Mouse (Mus musculus) limb, embryonic 13.5 days (tissue): ENCODE results near the gene Phf21a. TPM values are rescaled to one million over a fixed set of nuclear protein-coding genes. Genes with fewer than 3 reads are reported as not detected.
"Not testable (repeated sequence)": the region's sequence is repeated elsewhere in the genome, so short reads cannot be mapped to it uniquely, and the experiment has no call there.

Experiments used
- ATAC-seq: fragments of 200-750 bp; cut with Nextera tagmentation; 2 replicates; pipeline ENCODE4 v1.8.0; 2017; ENCODE audit warnings: low read depth, moderate number of reproducible peaks, moderate TSS enrichment; ENCODE audit not compliant: low FRiP score
- H3K27ac ChIP-seq: fragments of 300-500 bp; sonication (generic); 2 replicates; pipeline ENCODE4 v1.5.1; 2015; ENCODE audit warnings: inconsistent platforms, mild to moderate bottlenecking, moderate library complexity
- H3K27me3 ChIP-seq: fragments of 300-500 bp; sonication (generic); 2 replicates; pipeline ENCODE4 v1.6.1; 2015; ENCODE audit warnings: mild to moderate bottlenecking, inconsistent platforms
- H3K36me3 ChIP-seq: fragments of 300-500 bp; sonication (generic); 2 replicates; pipeline ENCODE4 v1.6.1; 2015; ENCODE audit warnings: inconsistent platforms, mild to moderate bottlenecking, moderate library complexity
- H3K4me1 ChIP-seq: fragments of 300-500 bp; sonication (generic); 2 replicates; pipeline ENCODE4 v1.6.1; 2015; ENCODE audit warnings: inconsistent platforms
- H3K4me2 ChIP-seq: fragments of 300-500 bp; sonication (generic); replicated peaks from 2 replicates; pipeline ENCODE4 v1.6.1; 2015; ENCODE audit warnings: inconsistent platforms, mild to moderate bottlenecking, moderate library complexity
- H3K4me3 ChIP-seq: fragments of 300-500 bp; sonication (generic); 2 replicates; pipeline ENCODE4 v1.5.1; 2015; ENCODE audit warnings: moderate library complexity, mild to moderate bottlenecking, inconsistent platforms
- H3K9ac ChIP-seq: fragments of 300-500 bp; sonication (generic); 2 replicates; pipeline ENCODE4 v1.6.1; 2015; ENCODE audit warnings: mild to moderate bottlenecking, inconsistent platforms
- H3K9me3 ChIP-seq: fragments of 300-500 bp; sonication (generic); 2 replicates; pipeline ENCODE4 v1.6.1; 2016; ENCODE audit warnings: inconsistent platforms
- WGBS: fragments of 180-500 bp; shearing (Covaris S2); methylation state at CpG from one replicate; pipeline ENCODE4 v1.1.7; 2015; 5-methylcytosine and 5-hydroxymethylcytosine counted together
- polyA plus RNA-seq: library from polyadenylated mRNA; unstranded; fragments of >200 nt; fragmentation: Nextera tagmentation; extraction: Ambion mirVana; gene quantifications from 2 replicates; pipeline ENCODE4 v1.2.1, GENCODE M21; 2015

Phf21a gene
- polyA plus RNA-seq, 1 experiment from 2014 or later = 46.8 TPM

GRCm38 (mm10) chr2:92089782-92090181 is 3.1 kb upstream of the Phf21a start:
- no peaks in the 10 kb centered on the region; the same call in 1 of the 2 replicates for H3K27me3 ChIP-seq
- 80% methylated on average over 4 of the region's 4 CpGs for WGBS
- no peak overlapping the region for H3K9ac ChIP-seq
- no peak overlapping the region for H3K4me3 ChIP-seq
- no peaks in the 10 kb centered on the region for H3K36me3 ChIP-seq
- H3K27ac ChIP-seq = no peak overlapping the region
- no peak for ATAC-seq
- no peak overlapping the region for H3K4me2 ChIP-seq
- no peaks in the 10 kb centered on the region for H3K4me1 ChIP-seq
- H3K9me3 ChIP-seq = no peaks in the 10 kb centered on the region

DNA sequence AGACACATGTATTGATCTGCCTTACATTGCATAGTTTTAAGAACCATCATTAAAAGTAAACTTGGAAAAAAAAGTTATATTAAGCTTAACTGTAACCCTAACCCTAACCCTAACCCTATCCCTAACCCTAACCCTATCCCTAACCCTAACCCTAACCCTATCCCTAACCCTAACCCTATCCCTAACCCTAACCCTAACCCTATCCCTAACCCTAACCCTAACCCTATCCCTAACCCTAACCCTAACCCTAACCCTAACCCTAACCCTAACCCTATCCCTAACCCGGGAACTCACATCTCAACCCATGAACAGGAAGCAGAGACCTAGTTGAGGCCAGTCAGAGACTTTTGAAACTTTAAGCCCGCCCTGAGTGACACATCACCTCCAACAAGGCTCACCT is 586 bp downstream of the Phf21a start:
- not testable (repeated sequence) for H3K9ac ChIP-seq, H3K4me2 ChIP-seq, H3K27ac ChIP-seq, H3K36me3 ChIP-seq, H3K4me3 ChIP-seq, ATAC-seq, H3K4me1 ChIP-seq, H3K9me3 ChIP-seq, H3K27me3 ChIP-seq
- 94% methylated on average over 2 of the region's 2 CpGs for WGBS

- no peaks in the 10 kb centered on the region; the same call in 1 of the 2 replicates for H3K27me3 ChIP-seq
- no peak for ATAC-seq
- no peaks in the 10 kb centered on the region for H3K36me3 ChIP-seq
- 41% methylated on average over 8 of the region's 8 CpGs for WGBS
- no peak overlapping the region for H3K9ac ChIP-seq
- H3K27ac ChIP-seq = no peak overlapping the region
- H3K4me2 ChIP-seq = no peak overlapping the region
- H3K4me1 ChIP-seq = no peaks in the 10 kb centered on the region
- H3K9me3 ChIP-seq = no peaks in the 10 kb centered on the region
- H3K4me3 ChIP-seq = no peak overlapping the region
These were observed 1.2 kb downstream of the Phf21a start for GRCm38 (mm10) chr2:92094078-92094477.

DNA sequence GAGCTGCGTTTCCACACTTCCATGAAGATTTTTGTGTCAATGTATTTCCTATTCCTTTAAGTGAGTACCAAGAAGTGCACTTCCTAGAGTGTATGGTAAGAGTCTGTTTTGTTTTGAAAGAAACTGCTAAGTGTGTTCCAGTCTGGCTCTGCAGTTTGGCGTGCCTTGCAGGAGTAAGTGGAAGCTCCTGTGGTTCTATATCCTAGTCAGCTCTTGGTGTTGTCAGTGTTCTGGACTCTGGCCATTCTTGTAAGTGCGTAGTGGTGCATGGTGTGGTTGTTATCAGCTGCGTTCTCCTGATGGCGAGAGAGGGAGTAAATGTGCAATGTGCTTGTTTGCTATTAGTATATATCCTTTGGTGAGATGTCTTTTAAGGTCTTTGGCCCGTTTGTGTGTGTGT is 7.9 kb downstream of the Phf21a start:
- Histone ChIP-seq H3K27ac (no peak overlapping the region), H3K9ac (no peak overlapping the region), H3K4me2 (no peak overlapping the region), H3K27me3 (no peaks in the 10 kb centered on the region), H3K4me1 (no peaks in the 10 kb centered on the region), H3K9me3 (no peaks in the 10 kb centered on the region; the same call in 1 of the 2 replicates), H3K36me3 (no peaks in the 10 kb centered on the region), H3K4me3 (no peak overlapping the region)
- WGBS = 85% methylated on average over 6 of the region's 6 CpGs
- ATAC-seq = no peak

DNA sequence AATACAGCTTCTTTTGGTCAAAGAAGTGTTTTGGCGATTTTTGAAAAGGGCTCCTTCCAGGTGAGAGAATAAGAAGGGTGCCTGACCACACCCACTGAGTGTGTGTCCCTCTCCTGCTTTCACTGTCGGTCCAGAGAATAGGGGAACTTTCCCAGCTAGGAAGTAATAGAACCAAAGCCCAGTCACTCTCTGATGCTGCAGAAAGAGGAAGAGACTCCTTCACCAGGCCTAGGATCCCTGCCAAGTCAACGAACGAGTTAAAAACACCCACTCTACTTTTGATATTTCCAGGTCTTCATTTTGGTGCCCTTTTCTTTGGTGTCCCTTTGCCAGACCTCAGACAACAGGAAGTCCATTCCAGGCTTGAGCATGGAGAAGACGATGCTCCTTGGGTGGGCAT is 31.6 kb downstream of the Phf21a start:
- Histone ChIP-seq H3K36me3 (no peaks in the 10 kb centered on the region), H3K4me3 (no peak overlapping the region), H3K9me3 (no peaks in the 10 kb centered on the region), H3K27ac (no peak overlapping the region), H3K4me2 (no peak overlapping the region), H3K4me1 (no peaks in the 10 kb centered on the region), H3K9ac (no peak overlapping the region), H3K27me3 (no peaks in the 10 kb centered on the region)
- ATAC-seq = no peak
- WGBS = 72% methylated on average over 5 of the region's 5 CpGs

DNA sequence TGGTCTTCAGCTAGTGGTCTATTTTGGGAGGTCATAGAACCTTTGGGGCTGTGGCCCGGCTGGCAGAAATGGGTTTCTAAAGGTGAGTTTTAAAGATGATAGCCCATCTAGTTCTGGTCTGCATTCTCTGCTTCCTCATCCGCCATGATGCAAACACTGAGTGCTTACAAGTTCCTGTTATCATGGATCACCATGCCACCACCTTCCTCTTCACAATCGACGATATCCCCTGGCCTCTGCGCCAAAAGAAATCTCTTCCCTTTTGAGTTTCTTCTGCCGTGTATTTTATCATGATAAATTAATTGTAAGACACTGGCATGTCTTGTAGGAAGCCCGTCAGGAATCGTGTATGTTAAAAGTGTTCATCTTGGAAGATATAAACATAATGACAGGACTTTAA is 32.4 kb downstream of the Phf21a start:
- ATAC-seq = no peak
- 90% methylated on average over 8 of the region's 8 CpGs for WGBS
- Histone ChIP-seq H3K4me2 (no peak overlapping the region), H3K27me3 (no peaks in the 10 kb centered on the region), H3K4me3 (no peak overlapping the region), H3K9ac (no peak overlapping the region), H3K27ac (no peak overlapping the region), H3K36me3 (no peaks in the 10 kb centered on the region), H3K9me3 (no peaks in the 10 kb centered on the region), H3K4me1 (no peaks in the 10 kb centered on the region)

- H3K36me3 ChIP-seq = no peaks in the 10 kb centered on the region
- no peak for ATAC-seq
- no peak overlapping the region for H3K9ac ChIP-seq
- no peaks in the 10 kb centered on the region for H3K4me1 ChIP-seq
- no peaks in the 10 kb centered on the region for H3K9me3 ChIP-seq
- H3K4me2 ChIP-seq = no peak overlapping the region
- H3K27ac ChIP-seq = no peak overlapping the region
- 90% methylated on average over 7 of the region's 7 CpGs for WGBS
- H3K4me3 ChIP-seq = no peak overlapping the region
- no peaks in the 10 kb centered on the region for H3K27me3 ChIP-seq
These were observed 37.2 kb downstream of the Phf21a start for GRCm38 (mm10) chr2:92130071-92130470.

DNA sequence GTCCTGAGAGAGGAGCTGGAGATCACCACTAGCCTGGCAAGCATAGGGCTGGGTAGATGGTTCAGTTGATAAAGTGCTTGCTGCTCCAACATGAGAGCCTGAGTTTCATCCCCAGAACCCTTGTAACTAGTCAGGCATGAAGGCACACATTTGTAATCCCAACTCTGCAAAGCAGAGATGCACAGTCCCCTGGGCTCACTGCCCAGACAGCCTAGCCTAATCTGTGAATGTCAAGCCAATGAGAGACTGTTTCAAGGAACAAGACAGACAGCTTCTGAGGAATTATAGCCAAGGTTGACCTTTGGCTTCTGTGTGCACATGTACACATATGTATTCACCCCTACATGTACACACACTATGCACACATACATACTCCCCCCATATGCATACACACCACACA is 45.8 kb downstream of the Phf21a start:
- Histone ChIP-seq H3K4me2 (no peak overlapping the region), H3K4me1 (peaks cover 17% of the 10 kb centered on the region), H3K36me3 (no peaks in the 10 kb centered on the region), H3K27ac (no peak overlapping the region), H3K4me3 (no peak overlapping the region), H3K27me3 (no peaks in the 10 kb centered on the region), H3K9ac (no peak overlapping the region), H3K9me3 (no peaks in the 10 kb centered on the region)
- ATAC-seq = no peak

- Histone ChIP-seq H3K4me1 (peaks cover 17% of the 10 kb centered on the region), H3K27ac (no peak overlapping the region), H3K4me2 (no peak overlapping the region), H3K9me3 (no peaks in the 10 kb centered on the region), H3K9ac (no peak overlapping the region), H3K4me3 (no peak overlapping the region), H3K27me3 (no peaks in the 10 kb centered on the region), H3K36me3 (no peaks in the 10 kb centered on the region)
- ATAC-seq = no peak
These were observed 46.4 kb downstream of the Phf21a start for GRCm38 (mm10) chr2:92139365-92139764.

DNA sequence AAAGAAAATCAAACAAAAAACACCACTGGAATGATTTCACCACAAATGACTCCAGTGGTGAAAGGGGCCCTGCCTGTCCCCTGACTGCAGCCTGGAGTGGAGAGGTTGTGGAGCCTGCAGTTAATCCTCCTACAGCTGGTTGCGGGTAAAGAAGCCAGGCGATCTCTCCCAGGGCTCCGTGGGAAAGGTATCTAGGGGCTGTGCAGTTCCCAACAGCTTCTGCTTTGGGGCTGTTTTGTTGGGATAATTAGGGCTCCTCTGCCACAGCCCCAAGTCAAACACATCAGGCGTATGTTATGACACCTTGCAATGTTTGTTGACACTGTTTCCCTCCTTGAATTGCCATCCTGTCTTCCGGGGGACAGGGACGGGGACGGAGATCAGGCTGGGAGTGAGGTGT is 47.5 kb downstream of the Phf21a start:
- WGBS = 8% methylated on average over 7 of the region's 7 CpGs
- Histone ChIP-seq H3K4me3 (peak overlapping the region; percentile 29), H3K4me1 (peaks cover 17% of the 10 kb centered on the region), H3K27me3 (no peaks in the 10 kb centered on the region), H3K9me3 (no peaks in the 10 kb centered on the region), H3K27ac (no peak overlapping the region), H3K9ac (no peak overlapping the region), H3K4me2 (peak overlapping the region; percentile 59), H3K36me3 (no peaks in the 10 kb centered on the region)
- no peak for ATAC-seq

DNA sequence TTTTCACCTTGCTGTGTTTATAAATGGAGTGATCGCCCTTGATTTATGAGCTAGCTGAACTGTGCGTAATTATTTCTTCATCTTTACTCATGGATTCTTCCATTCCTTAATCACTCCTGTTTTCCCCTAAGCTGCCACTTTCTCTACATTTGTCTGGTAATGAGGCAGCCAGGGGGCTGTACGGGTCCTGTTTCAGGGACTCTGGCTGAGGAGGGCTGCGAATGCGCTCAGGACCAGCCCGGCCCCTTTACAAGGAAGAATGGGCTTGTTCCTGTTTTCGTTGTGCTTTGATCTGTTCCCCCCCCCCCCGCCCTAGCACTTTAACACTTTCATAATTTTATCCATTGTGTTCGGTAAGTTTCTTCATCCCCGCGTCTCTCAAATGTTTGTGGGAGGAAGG is 48.2 kb downstream of the Phf21a start:
- Histone ChIP-seq H3K4me1 (peaks cover 17% of the 10 kb centered on the region), H3K9ac (no peak overlapping the region), H3K27me3 (no peaks in the 10 kb centered on the region), H3K27ac (no peak overlapping the region), H3K4me2 (peak overlapping the region; percentile 59), H3K9me3 (no peaks in the 10 kb centered on the region), H3K4me3 (peak overlapping the region; percentile 29), H3K36me3 (no peaks in the 10 kb centered on the region)
- 1% methylated on average over 11 of the region's 11 CpGs for WGBS
- no peak for ATAC-seq

DNA sequence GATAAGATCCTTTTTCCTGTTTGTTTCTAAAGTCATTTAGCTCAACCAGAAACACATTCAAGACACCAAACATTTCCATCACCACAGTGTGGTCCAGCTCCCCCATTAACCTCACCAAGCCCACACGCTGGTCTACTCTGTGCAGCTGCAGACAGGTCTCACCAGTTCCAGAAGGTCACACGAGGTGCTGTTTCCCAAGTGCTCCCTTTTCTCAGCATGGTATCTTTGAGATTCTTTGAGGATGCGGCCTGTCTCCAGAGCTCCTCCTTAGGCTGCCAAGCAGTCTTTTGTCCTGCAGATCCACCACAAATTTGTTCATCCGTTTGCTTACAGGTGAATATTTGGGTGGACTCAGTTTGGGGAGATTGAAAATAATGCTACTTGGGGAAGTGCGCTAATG is 51.0 kb downstream of the Phf21a start:
- H3K4me2 ChIP-seq = no peak overlapping the region
- no peak overlapping the region for H3K9ac ChIP-seq
- no peak overlapping the region for H3K27ac ChIP-seq
- H3K9me3 ChIP-seq = no peaks in the 10 kb centered on the region
- H3K27me3 ChIP-seq = no peaks in the 10 kb centered on the region
- H3K4me3 ChIP-seq = no peak overlapping the region
- H3K36me3 ChIP-seq = no peaks in the 10 kb centered on the region
- ATAC-seq = no peak
- H3K4me1 ChIP-seq = peaks cover 17% of the 10 kb centered on the region
- WGBS = 37% methylated on average over 5 of the region's 5 CpGs

DNA sequence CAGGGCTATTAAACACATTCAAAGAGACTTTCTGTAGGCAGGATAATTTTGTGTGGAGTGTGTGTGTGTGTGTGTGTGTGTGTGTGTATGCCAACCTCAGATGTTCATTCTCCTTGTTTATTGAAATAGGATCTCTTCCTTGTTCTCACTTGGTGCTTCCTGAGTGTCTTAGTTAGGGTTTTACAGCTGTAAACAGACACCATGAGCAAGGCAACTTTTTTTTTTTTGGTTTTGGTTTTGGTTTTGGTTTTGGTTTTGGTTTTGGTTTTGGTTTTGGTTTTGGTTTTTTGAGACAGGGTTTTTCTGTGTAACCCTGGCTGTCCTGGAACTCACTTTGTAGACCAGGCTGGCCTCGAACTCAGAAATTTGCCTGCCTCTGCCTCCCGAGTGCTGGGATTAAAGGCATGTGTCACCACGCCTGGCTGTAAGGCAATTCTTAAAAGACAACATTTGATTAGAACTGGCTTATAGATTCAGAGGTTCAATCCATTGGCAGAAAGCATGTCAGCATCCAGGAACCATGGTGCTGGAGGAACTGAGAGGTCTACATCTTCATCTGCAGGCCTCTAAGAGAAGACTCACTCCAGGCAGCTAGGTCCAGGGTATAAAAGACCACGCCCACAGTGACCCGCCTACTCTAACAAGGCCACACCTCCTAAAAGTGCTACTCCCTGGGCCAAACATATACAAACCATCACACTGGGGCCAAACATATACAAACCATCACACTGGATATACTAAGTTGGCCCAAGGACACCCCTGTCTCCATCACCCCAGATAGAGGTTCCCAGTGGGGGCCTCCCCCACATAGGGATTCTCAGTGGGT is 55.2 kb downstream of the Phf21a start:
- H3K4me3 ChIP-seq, ATAC-seq, H3K4me1 ChIP-seq, H3K9me3 ChIP-seq, H3K9ac ChIP-seq, H3K27ac ChIP-seq, H3K4me2 ChIP-seq, H3K36me3 ChIP-seq, H3K27me3 ChIP-seq: not testable (repeated sequence)
- WGBS = 82% methylated on average over 5 of the region's 5 CpGs
